ENCODE assay signal across 8 mouse cellular contexts in the genomic region with DNA sequence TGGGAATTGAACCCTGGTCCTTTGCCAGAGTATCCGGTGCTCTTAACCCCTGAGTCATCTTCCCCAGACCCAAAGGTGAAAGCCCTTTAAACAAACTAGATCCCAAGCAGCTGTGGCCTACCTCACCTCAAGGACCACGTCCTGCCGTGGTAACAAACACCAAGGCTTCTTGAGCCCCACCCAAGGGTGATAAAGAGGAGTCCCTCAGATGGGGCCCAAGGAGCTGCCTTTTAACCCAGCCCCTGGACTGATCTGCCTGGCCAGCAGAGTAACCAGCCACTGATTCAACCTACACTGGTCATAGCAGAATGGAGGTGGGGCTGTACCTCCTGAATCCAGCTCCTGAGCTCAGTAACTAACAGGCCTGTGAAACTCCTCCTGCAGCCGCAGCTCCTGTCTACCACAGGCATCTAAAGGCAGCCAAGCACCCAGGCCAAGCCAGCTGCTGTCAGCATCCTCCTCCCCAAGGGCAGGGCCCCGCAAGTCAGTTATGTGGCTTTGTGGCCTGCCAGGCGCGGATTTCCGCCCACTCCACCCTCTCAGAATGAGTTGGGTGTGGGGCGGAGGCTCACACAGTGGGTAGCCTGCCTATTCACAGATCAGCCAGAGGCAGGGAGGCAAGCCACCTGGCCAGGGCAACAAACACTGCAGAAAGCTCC. TPM values are rescaled to one million over a fixed set of nuclear protein-coding genes. Genes with fewer than 3 reads are reported as not detected.
DNase-seq lines count a peak whose midpoint lies in the region; ATAC-seq lines count a peak whose summit lies in the region.

No protein-coding gene starts in this region.

- no peaks in the 10 kb centered on the region for H3K27me3 ChIP-seq in neural tube, embryonic 11.5 days (ENCODE audit: control insufficient read depth, insufficient read depth, low read length)
- H3K27me3 ChIP-seq in embryonic facial prominence, embryonic 15.5 days, result no peaks in the 10 kb centered on the region
- no peaks in the 10 kb centered on the region for H3K27me3 ChIP-seq in lung, embryonic 15.5 days

- 40% methylated on average over 9 of the region's 9 CpGs for WGBS in neural tube, embryonic 11.5 days
- whole genome bisulfite sequencing in embryonic facial prominence, embryonic 15.5 days, result 34% methylated on average over 9 of the region's 9 CpGs
- 37% methylated on average over 9 of the region's 9 CpGs for WGBS in lung, embryonic 15.5 days

- DNase-seq in neural tube, embryonic 11.5 days (ENCODE audit: low spot score), result no peak
- DNase-seq in neural tube, embryonic 10.5 days (ENCODE audit: extremely low spot score, low spot score), result no peak
- DNase-seq in spleen, adult 18-20 months, result peak; percentile 36 to 49
- no peak for DNase-seq in embryo, embryonic 11 days
- no peak for DNase-seq in cerebellum, adult 9-11 months

- H3K9ac ChIP-seq in neural tube, embryonic 11.5 days (ENCODE audit: low read length), result peak overlapping the region; percentile 26; the same call in 1 of the 2 replicates
- no peak overlapping the region for H3K9ac ChIP-seq in embryonic facial prominence, embryonic 15.5 days
- H3K9ac ChIP-seq in lung, embryonic 15.5 days, result no peak overlapping the region

- no peaks in the 10 kb centered on the region for H3K36me3 ChIP-seq in neural tube, embryonic 11.5 days (ENCODE audit: control insufficient read depth, insufficient read depth, low read length)
- H3K36me3 ChIP-seq in embryonic facial prominence, embryonic 15.5 days, result no peaks in the 10 kb centered on the region
- no peaks in the 10 kb centered on the region for H3K36me3 ChIP-seq in lung, embryonic 15.5 days

- peaks cover 6% of the 10 kb centered on the region; the same call in 1 of the 2 replicates for H3K4me1 ChIP-seq in neural tube, embryonic 11.5 days (ENCODE audit: control insufficient read depth, insufficient read depth, low read length)
- H3K4me1 ChIP-seq in embryonic facial prominence, embryonic 15.5 days, result peaks cover 14% of the 10 kb centered on the region; the same call in 1 of the 2 replicates
- H3K4me1 ChIP-seq in lung, embryonic 15.5 days, result peaks cover 24% of the 10 kb centered on the region

- no peak overlapping the region for H3K4me3 ChIP-seq in neural tube, embryonic 11.5 days (ENCODE audit: low read depth, low read length)
- no peak overlapping the region for H3K4me3 ChIP-seq in embryonic facial prominence, embryonic 15.5 days (replicated peaks)
- no peak overlapping the region for H3K4me3 ChIP-seq in lung, embryonic 15.5 days

- no peak overlapping the region for H3K4me2 ChIP-seq in neural tube, embryonic 11.5 days (ENCODE audit: low read depth)
- no peak overlapping the region for H3K4me2 ChIP-seq in embryonic facial prominence, embryonic 15.5 days (replicated peaks)
- no peak overlapping the region for H3K4me2 ChIP-seq in lung, embryonic 15.5 days

- H3K9me3 ChIP-seq in neural tube, embryonic 11.5 days (ENCODE audit: control insufficient read depth, low read length), result no peaks in the 10 kb centered on the region
- H3K9me3 ChIP-seq in embryonic facial prominence, embryonic 15.5 days (replicated peaks), result no peaks in the 10 kb centered on the region
- H3K9me3 ChIP-seq in lung, embryonic 15.5 days, result no peaks in the 10 kb centered on the region

- ATAC-seq in neural tube, embryonic 11.5 days (ENCODE audit: insufficient read depth, low FRiP score, low TSS enrichment), result no peak
- ATAC-seq in embryonic facial prominence, embryonic 15.5 days (ENCODE audit: insufficient number of reproducible peaks, low FRiP score, low TSS enrichment, low read depth), result peak; percentile 40
- ATAC-seq in hematopoietic stem cell, adult 5-6 weeks (replicated peaks in 1 of 2; ENCODE audit: insufficient read depth in 1 of 2, low FRiP score in 2 of 2, low TSS enrichment in 1 of 2, low read depth in 1 of 2, poor library complexity in 2 of 2, severe bottlenecking in 2 of 2), result peak; percentile 86 to 88
- peak; percentile 45; the same call in 1 of the 2 replicates for ATAC-seq in lung, embryonic 15.5 days (ENCODE audit: borderline replicate concordance, extremely low read depth, low FRiP score, low TSS enrichment)

- no peak overlapping the region for H3K27ac ChIP-seq in neural tube, embryonic 11.5 days (ENCODE audit: low read depth, low read length)
- 0 out of 2 replicates have a peak overlapping the region, but pooled peaks have one; percentile 2 for H3K27ac ChIP-seq in embryonic facial prominence, embryonic 15.5 days (replicated peaks)
- H3K27ac ChIP-seq in lung, embryonic 15.5 days, result no peak overlapping the region

RNA-seq across cellular contexts. Expression of a gene that starts 54.9 kb away (rescaled TPM):
- 2.7 and 3.3 TPM in 2 replicates for polyA plus RNA-seq in neural tube, embryonic 11.5 days (2014; fragmentation: Nextera tagmentation; extraction: Ambion mirVana)
- polyA plus RNA-seq in embryonic facial prominence, embryonic 15.5 days (2015; fragmentation: Nextera tagmentation; extraction: Ambion mirVana), result 3.5 and 3.7 TPM in 2 replicates
- 2.1 and 3.5 TPM in 2 replicates for total RNA-seq in hematopoietic stem cell, adult 5-6 weeks (2017)
- polyA plus RNA-seq in lung, embryonic 15.5 days (2015; fragmentation: Nextera tagmentation; extraction: Ambion mirVana), result 2.1 and 2.4 TPM in 2 replicates

Comparison
In these comparisons a context has a peak if more than half of its experiments do, and no peak if none do; other contexts are left out.
1. DNase-seq: peak in spleen, adult 18-20 months (2 of 2); none in neural tube, embryonic 11.5 days (single experiment), neural tube, embryonic 10.5 days (single experiment), embryo, embryonic 11 days (single experiment) and cerebellum, adult 9-11 months (single experiment).